Mouse (Mus musculus): Measurements from ENCODE around the gene Pnmal2. TPM values are rescaled to one million over a fixed set of nuclear protein-coding genes. Genes with fewer than 3 reads are reported as not detected.

Pnmal2 gene
- polyA plus RNA-seq, 1 experiment: not detected

DNA sequence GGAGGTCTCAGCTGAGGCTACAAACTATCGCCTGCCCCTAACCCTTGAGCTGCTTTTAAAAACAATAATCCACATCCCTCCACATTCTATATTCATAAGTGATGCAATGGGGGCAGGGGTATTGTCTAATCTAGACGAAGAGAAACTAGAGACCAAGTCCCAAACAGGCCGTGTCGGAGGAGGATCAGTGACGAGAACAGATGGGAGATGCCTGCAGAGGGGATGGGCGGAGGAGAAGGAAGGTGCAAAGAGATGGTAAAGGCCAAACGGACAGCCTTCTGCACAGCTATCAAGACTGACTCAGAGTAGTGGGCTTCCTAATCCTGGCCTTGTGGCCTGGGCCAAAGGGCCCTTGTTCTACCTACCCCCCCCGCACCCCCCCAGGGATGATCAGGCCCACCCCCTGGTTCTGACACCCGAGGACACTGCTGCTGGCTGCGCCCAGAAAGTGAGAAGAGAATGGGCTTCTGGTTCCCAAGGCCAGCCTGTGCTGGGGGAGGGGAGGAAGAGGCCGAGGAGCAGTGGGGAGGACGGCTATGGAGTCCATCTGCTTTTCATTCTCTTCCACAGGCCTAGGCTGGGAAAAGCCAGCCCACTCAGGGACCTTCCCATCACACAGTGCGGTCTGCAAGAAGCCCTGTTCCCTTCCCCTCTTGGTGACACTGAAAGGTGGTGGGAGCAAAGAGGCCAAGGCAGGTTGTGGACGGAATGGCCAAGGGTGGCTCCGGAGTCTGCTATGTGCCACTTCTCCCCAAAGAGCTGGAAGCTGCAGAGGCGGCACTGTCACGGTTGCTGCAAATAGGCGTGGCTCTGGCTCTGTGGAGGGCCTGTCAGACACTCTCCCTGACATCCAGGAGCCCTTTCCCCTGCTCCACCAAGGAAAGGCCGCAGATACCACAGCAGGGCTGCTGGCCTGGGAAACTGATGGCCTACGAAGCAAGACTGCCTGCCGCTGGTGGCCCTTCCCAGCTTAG is 23.4 kb upstream of the Pnmal2 start:
- H3K4me1 ChIP-seq (ENCODE audit: control insufficient read depth, insufficient read depth, low read length): peaks cover 63% of the 10 kb centered on the region
- TF ChIP-seq CTCF (IDR thresholded peaks at IDR 0.05; ENCODE audit: insufficient read depth, low read depth, low read length) (no peak), POLR2A (IDR thresholded peaks at IDR 0.05; ENCODE audit: insufficient read depth, low read depth, low read length) (no peak)

DNA sequence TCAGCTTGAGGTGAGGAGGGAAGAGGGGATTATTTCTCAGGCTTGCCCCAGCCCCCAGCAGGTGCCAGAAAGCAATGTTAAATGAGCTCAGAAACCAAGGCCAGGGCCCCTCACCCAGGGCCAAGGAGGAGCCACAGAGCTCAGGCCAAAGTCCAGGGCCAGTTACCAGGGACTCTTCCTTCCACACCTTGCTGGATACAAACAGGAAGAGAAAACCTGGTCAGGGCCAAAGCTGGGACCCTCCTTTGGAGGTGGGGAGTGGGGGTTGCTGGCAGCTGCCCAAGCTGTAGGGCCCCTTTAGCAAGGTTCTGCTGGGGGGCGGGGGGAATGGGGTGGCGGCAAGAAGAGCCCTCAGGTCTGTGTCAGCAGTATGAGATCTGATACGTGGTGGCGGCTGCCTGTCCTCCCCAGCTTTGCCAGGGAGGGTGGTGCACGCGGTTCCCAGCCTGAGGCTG is 22.6 kb upstream of the Pnmal2 start:
- 6% methylated on average over 6 of the region's 6 CpGs for WGBS
- Histone ChIP-seq H3K4me1 (ENCODE audit: control insufficient read depth, insufficient read depth, low read length) (peaks cover 57% of the 10 kb centered on the region), H3K4me3 (ENCODE audit: insufficient read depth, low read depth, low read length) (peak overlapping the region; percentile 89), H3K27ac (ENCODE audit: insufficient read depth, low read depth, low read length) (peak overlapping the region; percentile 52)
- TF ChIP-seq POLR2A (IDR thresholded peaks at IDR 0.05; ENCODE audit: insufficient read depth, low read depth, low read length): no peak
- TF ChIP-seq CTCF (IDR thresholded peaks at IDR 0.05; ENCODE audit: insufficient read depth, low read depth, low read length): no peak

More for the DNA sequence above, 23.4 kb upstream of the Pnmal2 start:
- 18% methylated on average over 21 of the region's 21 CpGs for WGBS
- Histone ChIP-seq H3K4me3 (ENCODE audit: insufficient read depth, low read depth, low read length) (peak overlapping the region; percentile 89), H3K27ac (ENCODE audit: insufficient read depth, low read depth, low read length) (peak overlapping the region; percentile 52)

DNA sequence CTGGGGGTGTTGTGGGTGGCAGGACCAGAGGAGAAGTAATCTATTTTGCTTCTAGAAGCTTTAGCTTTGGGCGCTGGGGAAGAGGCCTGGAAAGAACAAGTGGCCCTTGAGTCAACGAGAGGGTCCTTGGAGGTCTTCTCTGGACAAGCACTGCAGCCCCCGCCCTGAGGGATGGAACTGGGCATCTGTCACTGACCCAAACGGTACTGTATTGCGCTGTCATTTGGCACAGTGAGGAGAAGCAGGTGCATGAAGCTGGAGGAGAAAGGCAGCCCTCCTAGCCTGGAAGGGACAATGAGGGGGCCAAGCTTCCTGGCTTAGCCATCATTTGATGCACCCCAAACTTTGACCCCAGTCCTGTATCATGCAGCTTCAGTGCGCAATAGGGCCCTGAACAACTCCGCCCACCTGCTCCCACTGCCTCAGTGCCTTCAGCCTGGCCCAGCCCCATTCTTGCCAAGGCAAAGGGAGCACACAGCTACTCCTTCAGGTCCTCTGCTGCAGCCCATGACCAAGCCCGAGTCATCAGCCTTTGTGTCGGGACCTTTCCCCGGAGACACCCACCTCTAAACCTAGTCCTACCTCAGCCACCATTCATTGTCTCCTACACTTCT is 22.0 kb upstream of the Pnmal2 start:
- 18% methylated on average over 10 of the region's 10 CpGs for WGBS
- peak overlapping the region; percentile 89 for H3K4me3 ChIP-seq (ENCODE audit: insufficient read depth, low read depth, low read length)

DNA sequence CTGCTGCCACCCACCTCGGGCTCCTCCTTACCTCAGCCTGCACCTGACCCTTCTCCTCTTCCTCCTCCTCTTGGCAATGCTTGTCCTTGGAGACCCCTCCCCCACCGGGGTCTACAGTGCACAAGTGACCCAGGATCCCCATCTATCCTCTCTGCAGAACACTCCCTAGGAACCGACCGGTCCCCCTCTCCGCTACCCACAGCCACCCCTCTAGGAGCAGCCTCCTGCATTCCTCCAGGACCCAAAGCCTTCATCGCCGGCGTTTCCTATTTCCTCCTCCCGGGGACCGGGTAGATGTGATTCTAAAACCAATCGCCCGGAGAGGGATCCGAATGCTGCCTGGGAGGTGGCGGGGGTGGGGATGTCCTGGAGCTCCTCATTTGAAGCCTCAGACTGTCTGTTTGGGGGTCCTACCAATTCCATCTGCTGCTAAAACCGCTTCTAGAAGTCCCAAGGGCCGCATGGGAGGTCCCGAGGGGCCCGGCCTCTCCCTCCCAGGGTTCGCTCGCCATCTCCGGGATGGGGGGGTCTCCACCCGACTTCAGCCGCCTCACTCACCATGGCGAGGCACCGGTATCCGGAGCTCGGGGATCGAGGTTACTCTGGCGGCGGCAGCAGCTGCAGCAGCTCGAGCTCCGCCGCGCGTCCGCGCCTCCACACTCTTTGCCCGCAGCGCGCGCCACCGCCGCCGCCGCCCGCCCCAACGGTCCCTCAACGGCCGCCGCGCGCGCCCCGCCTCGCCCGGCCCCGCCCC is 21.0 kb upstream of the Pnmal2 start:
- peak overlapping the region; percentile 96 for H3K27ac ChIP-seq (ENCODE audit: insufficient read depth, low read depth, low read length)
- H3K4me3 ChIP-seq (ENCODE audit: insufficient read depth, low read depth, low read length): peak overlapping the region; percentile 89
- WGBS: under 1% methylated on average over 55 of the region's 57 CpGs
- peak; percentile 75 for TF ChIP-seq POLR2A (IDR thresholded peaks at IDR 0.05; ENCODE audit: insufficient read depth, low read depth, low read length)
- TF ChIP-seq CTCF (IDR thresholded peaks at IDR 0.05; ENCODE audit: insufficient read depth, low read depth, low read length): no peak
- H3K4me1 ChIP-seq (ENCODE audit: control insufficient read depth, insufficient read depth, low read length): peaks cover 41% of the 10 kb centered on the region

More for the DNA sequence above, 22.0 kb upstream of the Pnmal2 start:
- H3K4me1 ChIP-seq (ENCODE audit: control insufficient read depth, insufficient read depth, low read length): peaks cover 51% of the 10 kb centered on the region
- H3K27ac ChIP-seq (ENCODE audit: insufficient read depth, low read depth, low read length): peak overlapping the region; percentile 96
- no peak for TF ChIP-seq CTCF (IDR thresholded peaks at IDR 0.05; ENCODE audit: insufficient read depth, low read depth, low read length)

DNA sequence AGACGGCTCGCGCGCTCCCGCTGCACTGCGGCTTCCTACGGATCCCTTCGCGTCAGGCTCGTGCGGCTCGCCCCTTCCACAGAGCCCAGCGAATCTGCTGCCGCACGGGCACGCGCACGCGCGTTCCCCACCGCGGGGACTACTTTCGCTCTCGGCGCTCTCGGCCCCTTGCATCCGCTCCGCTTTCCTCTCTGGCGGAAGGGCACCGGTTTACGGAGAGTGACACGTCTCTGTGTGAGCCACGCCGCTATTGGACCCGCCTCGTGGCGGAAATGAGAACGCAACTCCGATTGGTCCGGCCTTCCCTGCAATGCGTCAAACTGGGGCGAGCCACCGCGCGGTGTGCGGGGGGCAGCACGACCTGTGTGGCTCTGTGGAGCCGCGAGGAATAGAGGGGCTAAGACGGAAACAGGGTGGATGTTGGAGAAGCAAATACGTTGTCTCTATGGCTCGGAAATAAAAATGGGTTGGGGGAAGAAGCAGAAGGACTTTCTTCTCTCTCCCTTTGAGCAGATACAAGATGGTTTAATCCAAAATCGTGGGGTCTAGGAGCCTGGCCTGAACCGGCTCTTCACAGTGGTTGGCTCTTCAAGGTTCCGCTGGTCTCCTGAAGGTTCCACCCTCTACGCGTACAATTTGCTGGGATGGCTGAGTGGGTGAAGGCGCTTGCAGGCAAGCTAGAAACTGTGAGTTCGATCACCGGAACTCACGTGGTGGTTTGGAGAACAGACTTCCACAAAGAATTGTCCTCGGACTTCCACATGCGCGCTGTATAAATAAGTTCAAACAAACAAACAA is 20.2 kb upstream of the Pnmal2 start, which contains the start of gene Calm3:
TSS of gene Calm3 (minus strand) at position 78 of the 798 bp plus-strand sequence.
- 1% methylated on average over 64 of the region's 64 CpGs for whole genome bisulfite sequencing
- peaks cover 33% of the 10 kb centered on the region for H3K4me1 ChIP-seq (ENCODE audit: control insufficient read depth, insufficient read depth, low read length)
- H3K4me3 ChIP-seq (ENCODE audit: insufficient read depth, low read depth, low read length): peak within 1 kb of the TSS; percentile 89
- H3K27ac ChIP-seq (ENCODE audit: insufficient read depth, low read depth, low read length): peak within 1 kb of the TSS; percentile 100
- TF ChIP-seq CTCF (IDR thresholded peaks at IDR 0.05; ENCODE audit: insufficient read depth, low read depth, low read length) (no peak), POLR2A (IDR thresholded peaks at IDR 0.05; ENCODE audit: insufficient read depth, low read depth, low read length) (0 out of 2 replicates have a peak, but pooled peaks have one; percentile 15)

DNA sequence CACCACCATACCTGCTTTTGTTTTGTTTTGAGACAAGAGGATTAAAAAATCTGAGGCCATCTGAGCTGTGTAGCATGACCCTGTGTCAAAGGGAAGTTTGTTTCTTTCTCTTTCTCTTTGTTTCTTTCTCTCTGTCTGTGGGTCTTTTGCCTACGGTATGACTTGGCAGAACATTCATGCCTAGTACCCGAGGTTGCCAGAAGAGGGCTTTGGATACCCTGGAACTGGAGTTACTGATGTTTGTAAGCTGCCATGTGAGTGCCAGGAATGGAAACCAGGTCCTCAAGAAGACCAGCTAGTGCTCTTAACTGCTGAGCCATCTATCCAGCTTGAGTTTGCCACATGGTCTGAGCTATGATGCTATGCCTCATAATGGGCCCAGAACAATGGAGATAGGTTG is 16.1 kb upstream of the Pnmal2 start:
- WGBS: 11% methylated on average over 2 of the region's 2 CpGs
- H3K4me3 ChIP-seq (ENCODE audit: insufficient read depth, low read depth, low read length): no peak overlapping the region
- TF ChIP-seq CTCF (IDR thresholded peaks at IDR 0.05; ENCODE audit: insufficient read depth, low read depth, low read length): no peak
- TF ChIP-seq POLR2A (IDR thresholded peaks at IDR 0.05; ENCODE audit: insufficient read depth, low read depth, low read length): no peak

GRCm38 (mm10) chr7:16930850-16931249 is 13.6 kb upstream of the Pnmal2 start:
- Histone ChIP-seq H3K27ac (ENCODE audit: insufficient read depth, low read depth, low read length) (no peak overlapping the region), H3K4me3 (ENCODE audit: insufficient read depth, low read depth, low read length) (no peak overlapping the region), H3K4me1 (ENCODE audit: control insufficient read depth, insufficient read depth, low read length) (peaks cover 12% of the 10 kb centered on the region)
- 4% methylated on average over 1 of the region's 1 CpGs for WGBS
- no peak for TF ChIP-seq POLR2A (IDR thresholded peaks at IDR 0.05; ENCODE audit: insufficient read depth, low read depth, low read length)
- peak; percentile 19; the same call in 1 of the 2 replicates for TF ChIP-seq CTCF (IDR thresholded peaks at IDR 0.05; ENCODE audit: insufficient read depth, low read depth, low read length)

More for the DNA sequence above, 16.1 kb upstream of the Pnmal2 start:
- Histone ChIP-seq H3K4me1 (ENCODE audit: control insufficient read depth, insufficient read depth, low read length) (peaks cover 7% of the 10 kb centered on the region), H3K27ac (ENCODE audit: insufficient read depth, low read depth, low read length) (no peak overlapping the region)
